Mouse (Mus musculus) kidney, postnatal 10 days (tissue): ENCODE results near the gene Gpn1.
"Not testable (repeated sequence)": the region's sequence is repeated elsewhere in the genome, so short reads cannot be mapped to it uniquely, and the experiment has no call there.

Source experiments
- DNase-seq: peaks from one replicate; pipeline ENCODE4 v3.0.0; 2021; ENCODE audit warnings: mixed read lengths

The Gpn1 gene

GRCm38 (mm10) chr5:31494513-31495297, at the start of gene Gpn1:
Gpn1 (plus strand) TSS chr5:31494741.
- DNase-seq = peak; percentile 93

GRCm38 (mm10) chr5:31451336-31451735, 43.2 kb upstream of the Gpn1 start:
- DNase-seq = no peak

GRCm38 (mm10) chr5:31451878-31452561, 42.5 kb upstream of the Gpn1 start, which contains the start of gene Zfp512:
Zfp512 (plus strand) TSS chr5:31452431.
- DNase-seq = peak; percentile 96

GRCm38 (mm10) chr5:31452562-31452878, 42.0 kb upstream of the Gpn1 start:
- DNase-seq = no peak

- DNase-seq = no peak
Observed at GRCm38 (mm10) chr5:31452886-31453410, 41.6 kb upstream of the Gpn1 start.

GRCm38 (mm10) chr5:31467798-31468197, 26.7 kb upstream of the Gpn1 start:
- DNase-seq = no peak

- no peak for DNase-seq
Observed at GRCm38 (mm10) chr5:31469711-31470110, 24.8 kb upstream of the Gpn1 start.

GRCm38 (mm10) chr5:31470334-31470733, 24.2 kb upstream of the Gpn1 start:
- DNase-seq = peak; percentile 73

- no peak for DNase-seq
Observed at GRCm38 (mm10) chr5:31480536-31480935, 14.0 kb upstream of the Gpn1 start.

- DNase-seq = no peak
Observed at GRCm38 (mm10) chr5:31485440-31485839, 9.1 kb upstream of the Gpn1 start, which contains the start of gene 4930548H24Rik. 4930548H24Rik (plus strand) TSS chr5:31485740.

- no peak for DNase-seq
Observed at GRCm38 (mm10) chr5:31487889-31488288, 6.7 kb upstream of the Gpn1 start.

GRCm38 (mm10) chr5:31489116-31489769, 5.3 kb upstream of the Gpn1 start:
- DNase-seq = no peak

- DNase-seq = no peak
Observed at GRCm38 (mm10) chr5:31492031-31492430, 2.5 kb upstream of the Gpn1 start.

- no peak for DNase-seq
Observed at GRCm38 (mm10) chr5:31504843-31505242, 10.3 kb downstream of the Gpn1 start.

GRCm38 (mm10) chr5:31512481-31512880, 17.9 kb downstream of the Gpn1 start:
- DNase-seq = no peak

GRCm38 (mm10) chr5:31520556-31520955, 26.0 kb downstream of the Gpn1 start:
- no peak for DNase-seq

- peak; percentile 85 for DNase-seq
Observed at GRCm38 (mm10) chr5:31526354-31527116, 32.0 kb downstream of the Gpn1 start, which contains the start of gene Slc4a1ap. Slc4a1ap (plus strand) TSS chr5:31526995.

GRCm38 (mm10) chr5:31527117-31527680, 32.7 kb downstream of the Gpn1 start:
- DNase-seq = no peak

GRCm38 (mm10) chr5:31527707-31528106, 33.2 kb downstream of the Gpn1 start, which contains the start of gene Supt7l:
Supt7l (minus strand) TSS chr5:31527807.
- not testable (repeated sequence) for DNase-seq

GRCm38 (mm10) chr5:31528560-31528959, 34.0 kb downstream of the Gpn1 start:
- DNase-seq = no peak

- no peak for DNase-seq
Observed at GRCm38 (mm10) chr5:31535228-31535627, 40.7 kb downstream of the Gpn1 start.

GRCm38 (mm10) chr5:31559401-31559800, 64.9 kb downstream of the Gpn1 start:
- no peak for DNase-seq
